Mouse (Mus musculus): Measurements from ENCODE around the gene Khdrbs1. TPM values are rescaled to one million over a fixed set of nuclear protein-coding genes. Genes with fewer than 3 reads are reported as not detected.

Gene Khdrbs1
- 34.8 and 44.5 TPM in 2 replicates for polyA plus RNA-seq (2012; rRNA removed)

GRCm38 (mm10) chr4:129742232-129743009, at the start of gene Khdrbs1:
Khdrbs1 (minus strand) TSS chr4:129742303.
- peak; percentile 95 for DNase-seq
- peaks cover 5% of the 10 kb centered on the region for H3K4me1 ChIP-seq (ENCODE audit: control insufficient read depth, insufficient read depth, low read length)
- H3K4me3 ChIP-seq (replicated peaks; ENCODE audit: extremely low read depth, low read depth, low read length) = peak within 1 kb of the TSS; percentile 68
- WGBS = under 1% methylated on average over 76 of the region's 76 CpGs
- TF ChIP-seq POLR2A (IDR thresholded peaks at IDR 0.05; ENCODE audit: borderline replicate concordance, extremely low read depth, low read depth, low read length) (peak; percentile 81; the same call in 1 of the 2 replicates), CTCF (IDR thresholded peaks at IDR 0.05; ENCODE audit: insufficient read depth, low read length) (no peak)

- WGBS = 36% methylated on average over 1 of the region's 1 CpGs
- no peak overlapping the region for H3K4me3 ChIP-seq (replicated peaks; ENCODE audit: extremely low read depth, low read depth, low read length)
- H3K4me1 ChIP-seq (ENCODE audit: control insufficient read depth, insufficient read depth, low read length) = peaks cover 13% of the 10 kb centered on the region; the same call in 1 of the 2 replicates
- TF ChIP-seq POLR2A (IDR thresholded peaks at IDR 0.05; ENCODE audit: borderline replicate concordance, extremely low read depth, low read depth, low read length) (no peak), CTCF (IDR thresholded peaks at IDR 0.05; ENCODE audit: insufficient read depth, low read length) (no peak)
- DNase-seq = no peak
Observed at GRCm38 (mm10) chr4:129791399-129791798, 49.3 kb upstream of the Khdrbs1 start.

- Histone ChIP-seq H3K4me1 (ENCODE audit: control insufficient read depth, insufficient read depth, low read length) (peaks cover 7% of the 10 kb centered on the region; the same call in 1 of the 2 replicates), H3K4me3 (replicated peaks; ENCODE audit: extremely low read depth, low read depth, low read length) (no peak overlapping the region)
- DNase-seq = no peak
- TF ChIP-seq POLR2A (IDR thresholded peaks at IDR 0.05; ENCODE audit: borderline replicate concordance, extremely low read depth, low read depth, low read length) = no peak
- no peak for TF ChIP-seq CTCF (IDR thresholded peaks at IDR 0.05; ENCODE audit: insufficient read depth, low read length)
- WGBS = 66% methylated on average over 3 of the region's 3 CpGs
Observed at GRCm38 (mm10) chr4:129790475-129790874, 48.4 kb upstream of the Khdrbs1 start.

- TF ChIP-seq CTCF (IDR thresholded peaks at IDR 0.05; ENCODE audit: insufficient read depth, low read length) (no peak), POLR2A (IDR thresholded peaks at IDR 0.05; ENCODE audit: borderline replicate concordance, extremely low read depth, low read depth, low read length) (no peak)
- no peak for DNase-seq
- no peak overlapping the region for H3K4me3 ChIP-seq (replicated peaks; ENCODE audit: extremely low read depth, low read depth, low read length)
- 0 out of 2 replicates have a peak, but pooled peaks cover 2% of the 10 kb centered on the region for H3K4me1 ChIP-seq (ENCODE audit: control insufficient read depth, insufficient read depth, low read length)
- WGBS = 91% methylated on average over 2 of the region's 2 CpGs
Observed at GRCm38 (mm10) chr4:129789635-129790034, 47.5 kb upstream of the Khdrbs1 start.

- 0 out of 2 replicates have a peak, but pooled peaks cover under 1% of the 10 kb centered on the region for H3K4me1 ChIP-seq (ENCODE audit: control insufficient read depth, insufficient read depth, low read length)
- WGBS = 64% methylated on average over 8 of the region's 8 CpGs
- DNase-seq = no peak
- TF ChIP-seq POLR2A (IDR thresholded peaks at IDR 0.05; ENCODE audit: borderline replicate concordance, extremely low read depth, low read depth, low read length) (no peak), CTCF (IDR thresholded peaks at IDR 0.05; ENCODE audit: insufficient read depth, low read length) (no peak)
- no peak overlapping the region for H3K4me3 ChIP-seq (replicated peaks; ENCODE audit: extremely low read depth, low read depth, low read length)
Observed at GRCm38 (mm10) chr4:129788693-129789092, 46.6 kb upstream of the Khdrbs1 start.

- WGBS = 3% methylated on average over 4 of the region's 4 CpGs
- DNase-seq = peak; percentile 41
- no peaks in the 10 kb centered on the region for H3K4me1 ChIP-seq (ENCODE audit: control insufficient read depth, insufficient read depth, low read length)
- no peak overlapping the region for H3K4me3 ChIP-seq (replicated peaks; ENCODE audit: extremely low read depth, low read depth, low read length)
- no peak for TF ChIP-seq POLR2A (IDR thresholded peaks at IDR 0.05; ENCODE audit: borderline replicate concordance, extremely low read depth, low read depth, low read length)
- peak; percentile 40; the same call in 1 of the 2 replicates for TF ChIP-seq CTCF (IDR thresholded peaks at IDR 0.05; ENCODE audit: insufficient read depth, low read length)
Observed at GRCm38 (mm10) chr4:129785178-129785577, 43.1 kb upstream of the Khdrbs1 start.

GRCm38 (mm10) chr4:129783506-129783905, 41.4 kb upstream of the Khdrbs1 start:
- TF ChIP-seq CTCF (IDR thresholded peaks at IDR 0.05; ENCODE audit: insufficient read depth, low read length) (no peak), POLR2A (IDR thresholded peaks at IDR 0.05; ENCODE audit: borderline replicate concordance, extremely low read depth, low read depth, low read length) (no peak)
- WGBS = 79% methylated on average over 5 of the region's 5 CpGs
- Histone ChIP-seq H3K4me1 (ENCODE audit: control insufficient read depth, insufficient read depth, low read length) (no peaks in the 10 kb centered on the region), H3K4me3 (replicated peaks; ENCODE audit: extremely low read depth, low read depth, low read length) (no peak overlapping the region)
- no peak for DNase-seq

GRCm38 (mm10) chr4:129782857-129783331, 40.8 kb upstream of the Khdrbs1 start:
- TF ChIP-seq CTCF (IDR thresholded peaks at IDR 0.05; ENCODE audit: insufficient read depth, low read length) (no peak), POLR2A (IDR thresholded peaks at IDR 0.05; ENCODE audit: borderline replicate concordance, extremely low read depth, low read depth, low read length) (no peak)
- DNase-seq = no peak
- Histone ChIP-seq H3K4me1 (ENCODE audit: control insufficient read depth, insufficient read depth, low read length) (no peaks in the 10 kb centered on the region), H3K4me3 (replicated peaks; ENCODE audit: extremely low read depth, low read depth, low read length) (no peak overlapping the region)
- 60% methylated on average over 3 of the region's 3 CpGs for WGBS

GRCm38 (mm10) chr4:129781881-129782675, 40.0 kb upstream of the Khdrbs1 start:
- no peak for DNase-seq
- Histone ChIP-seq H3K4me1 (ENCODE audit: control insufficient read depth, insufficient read depth, low read length) (no peaks in the 10 kb centered on the region), H3K4me3 (replicated peaks; ENCODE audit: extremely low read depth, low read depth, low read length) (no peak overlapping the region)
- WGBS = 34% methylated on average over 4 of the region's 4 CpGs
- TF ChIP-seq CTCF (IDR thresholded peaks at IDR 0.05; ENCODE audit: insufficient read depth, low read length) (no peak), POLR2A (IDR thresholded peaks at IDR 0.05; ENCODE audit: borderline replicate concordance, extremely low read depth, low read depth, low read length) (no peak)

All from lung, adult 2 months (tissue).